Mouse (Mus musculus) liver, embryonic 14.5 days (tissue): ENCODE results near the gene Wdr27.

Experiments
- CTCF ChIP-seq: IDR thresholded peaks from 2 replicates; pipeline ENCODE4 v1.5.1; 2016; ENCODE audit warnings: antibody characterized with exemption, low read depth, control low read depth
- EP300 ChIP-seq: IDR thresholded peaks from 2 replicates; pipeline ENCODE4 v1.6.1; 2016; ENCODE audit warnings: antibody characterized with exemption, low read depth

GRCm38 (mm10) chr17:14812631-14813030, 130.3 kb downstream of the Wdr27 start:
- TF ChIP-seq EP300 = no peak
- TF ChIP-seq CTCF = no peak
